Mouse (Mus musculus) CD4-positive, CD25-positive, alpha-beta regulatory T cell, adult 2 months (primary cell): ENCODE results near the gene Ptf1a.

Experiments used
- DNase-seq: peaks from one replicate; pipeline ENCODE4 v3.0.0-alpha.2; 2012; ENCODE audit warnings: low read depth, low spot score

Ptf1a gene

GRCm38 (mm10) chr2:19452531-19453055, 7.1 kb downstream of the Ptf1a start:
- DNase-seq = no peak

DNA sequence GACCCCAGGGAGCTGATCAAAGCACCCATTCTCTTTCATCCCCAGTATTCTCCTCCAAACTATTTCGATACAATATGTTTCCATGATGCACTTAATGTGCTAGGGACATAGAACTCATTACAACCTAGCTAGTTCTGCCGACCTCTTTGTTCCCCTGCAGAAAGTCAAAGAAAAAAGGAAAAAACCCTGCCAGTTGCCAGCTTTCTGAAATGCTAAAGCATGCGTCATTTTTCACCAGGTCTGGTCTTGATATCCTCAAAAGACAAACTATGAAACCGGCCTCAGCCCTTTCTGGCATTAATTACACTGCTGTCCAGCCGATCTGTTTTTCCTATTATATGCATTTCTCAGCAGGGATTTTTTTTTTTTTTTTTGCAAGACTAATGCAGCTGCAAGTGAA, 9.8 kb downstream of the Ptf1a start:
- no peak for DNase-seq

GRCm38 (mm10) chr2:19455857-19456482, 10.5 kb downstream of the Ptf1a start:
- DNase-seq = no peak

DNA sequence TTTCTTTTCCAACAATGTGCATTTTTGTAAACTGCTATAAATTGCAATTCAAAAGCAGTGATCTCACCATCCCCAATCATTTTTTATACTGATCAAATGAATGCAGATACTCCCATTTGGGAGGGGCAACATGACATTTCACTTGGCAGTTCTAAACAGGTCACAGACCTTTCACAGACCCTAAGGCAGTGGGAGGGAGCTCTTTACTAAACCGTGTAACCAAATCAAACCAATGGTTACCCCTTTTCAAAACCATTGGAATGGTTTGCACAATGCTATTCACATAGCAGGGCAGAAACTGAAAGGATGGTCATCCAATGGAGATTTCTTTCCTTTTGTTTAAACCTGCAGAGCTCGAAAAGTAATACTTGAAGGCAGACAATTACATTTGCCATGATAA, 13.3 kb downstream of the Ptf1a start:
- DNase-seq = no peak

DNA sequence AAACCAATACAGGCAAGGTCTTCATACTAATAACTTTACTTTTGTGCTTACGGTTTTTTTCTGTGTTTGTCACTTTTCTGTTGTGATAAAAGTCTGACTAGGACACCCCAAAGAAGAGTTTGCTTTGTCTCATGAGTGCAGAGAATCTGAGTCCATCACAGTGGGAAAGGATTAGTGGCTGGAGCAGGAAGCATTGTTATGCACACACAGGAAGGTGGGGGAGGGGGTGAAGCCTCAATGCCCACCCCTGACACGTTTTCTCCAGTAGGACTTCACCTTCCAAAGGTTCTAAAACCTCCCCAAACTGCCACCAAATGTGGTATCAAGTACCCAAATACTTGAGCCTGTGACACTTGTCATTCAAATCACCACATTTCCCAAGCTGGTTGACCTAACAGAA, 16.5 kb downstream of the Ptf1a start:
- DNase-seq = no peak

GRCm38 (mm10) chr2:19490262-19490661, 44.8 kb downstream of the Ptf1a start:
- no peak for DNase-seq
